Mouse (Mus musculus) layer of hippocampus, adult 2 months (tissue): ENCODE results near the gene Ptges3l. TPM values are rescaled to one million over a fixed set of nuclear protein-coding genes. Genes with fewer than 3 reads are reported as not detected.

Experiments used
- DNase-seq, 2 experiments: peaks; one replicate each; pipeline ENCODE4 v3.0.0; 2022; ENCODE audit warnings: low spot score in 2 of 2
- H3K27ac ChIP-seq: fragments of 200-600 bp; 2 replicates; pipeline ENCODE4 v1.8.1; 2022
- H3K4me3 ChIP-seq: fragments of 200-600 bp; 2 replicates; pipeline ENCODE4 v1.8.1; 2022; ENCODE audit warnings: mild to moderate bottlenecking
- CTCF ChIP-seq: fragments of 200-600 bp; conservative IDR thresholded peaks from 2 replicates; pipeline ENCODE4 v1.8.1; 2022; ENCODE audit warnings: antibody characterized with exemption, mild to moderate bottlenecking, moderate library complexity
- microRNA-seq, 2 experiments: library from miRNA; unstranded; fragments of <30 nt; microRNA quantifications; one replicate each; pipeline ENCODE4 v1.2.0; 2021
- total RNA-seq, 2 experiments: library from RNA; stranded (reverse); gene quantifications; 2 replicates each; pipeline ENCODE4 v1.2.3; 2021

The Ptges3l gene
- total RNA-seq, 2 experiments from 2014 or later, result 0.71 to 2.0 TPM

- Histone ChIP-seq H3K4me3 (no peak overlapping the region), H3K27ac (no peak overlapping the region)
- TF ChIP-seq CTCF, result no peak
- no peak for DNase-seq
Observed at GRCm38 (mm10) chr11:101374421-101374938, 50.7 kb downstream of the Ptges3l start.

DNA sequence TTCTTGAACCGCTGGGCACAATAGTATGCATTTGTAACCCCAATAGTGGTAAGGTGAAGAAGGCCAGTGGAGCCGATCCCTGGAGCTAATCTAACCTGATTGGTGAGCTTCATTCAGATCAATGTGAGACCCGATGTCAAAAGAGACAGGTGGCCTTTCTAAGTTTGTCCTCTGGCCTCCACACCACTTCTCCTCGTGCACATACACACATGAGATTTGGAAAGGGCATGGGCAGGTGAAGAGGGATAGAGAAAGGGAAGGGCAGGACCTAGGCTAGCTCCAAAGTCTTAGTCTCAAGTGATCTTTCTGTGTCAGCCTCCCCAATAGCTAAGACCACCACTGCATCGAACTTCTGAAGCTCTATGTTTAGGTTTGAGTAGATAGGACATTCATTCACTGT lies 55.0 kb downstream of the Ptges3l start:
- no peak overlapping the region for H3K4me3 ChIP-seq
- H3K27ac ChIP-seq, result no peak overlapping the region
- DNase-seq, result no peak
- TF ChIP-seq CTCF, result no peak

Small RNA genes within 50 kb of the gene (microRNA-seq; reads per million reads assigned to microRNA genes)
- gene Mir6929, result 0.37 to 0.64 reads per million in 2 experiments

Other genes with a start within 250 kb of the Ptges3l start
- not detected for gene Ccr10, start 249.9 kb downstream of the Ptges3l start, total RNA-seq
- gene Ezh1, start 198.9 kb downstream of the Ptges3l start, total RNA-seq, result 10 to 100 TPM; 73.6 to 81.8 TPM
- gene Ramp2, start 179.3 kb downstream of the Ptges3l start, total RNA-seq, result 10 to 100 TPM; 62.2 to 68.0 TPM
- 10 to 100 TPM; 68.8 to 69.4 TPM for gene Vps25, start 171.6 kb downstream of the Ptges3l start, total RNA-seq
- 10 to 100 TPM; 11.3 to 11.4 TPM for gene Wnk4, start 164.8 kb downstream of the Ptges3l start, total RNA-seq
- gene Cntd1, start 146.3 kb downstream of the Ptges3l start, total RNA-seq, result under 1 TPM; 0.29 to 0.56 TPM
- 100 to 1,000 TPM in 1 of 2 experiments, 10 to 100 TPM in 1; 95.5 to 108 TPM for gene Coa3, start 146.2 kb downstream of the Ptges3l start, total RNA-seq
- gene Becn1, start 123.0 kb downstream of the Ptges3l start, total RNA-seq, result 100 to 1,000 TPM; 219 to 223 TPM
- 100 to 1,000 TPM; 121 TPM for gene Psme3, start 109.1 kb downstream of the Ptges3l start, total RNA-seq
- gene Aoc2, start 100.3 kb downstream of the Ptges3l start, total RNA-seq, result 1 to 10 TPM; 6.8 to 7.5 TPM
- gene Aoc3, start 94.7 kb downstream of the Ptges3l start, total RNA-seq, result under 1 TPM; 0.64 to 0.74 TPM
- not detected for gene G6pc, start 57.8 kb downstream of the Ptges3l start, total RNA-seq
- gene Aarsd1, start 7.7 kb downstream of the Ptges3l start, total RNA-seq, result 10 to 100 TPM; 47.2 to 51.2 TPM
- gene Gm27029, start 537 bp downstream of the Ptges3l start, total RNA-seq, result 1 to 10 TPM; 6.7 to 7.4 TPM
- gene Rundc1, start 248 bp downstream of the Ptges3l start, total RNA-seq, result 10 to 100 TPM; 31.9 to 33.5 TPM
- 10 to 100 TPM; 31.6 to 32.9 TPM for gene Rpl27, start 17.0 kb upstream of the Ptges3l start, total RNA-seq
- 1 to 10 TPM; 2.4 to 3.5 TPM for gene Ifi35, start 23.1 kb upstream of the Ptges3l start, total RNA-seq
- 100 to 1,000 TPM; 113 to 122 TPM for gene Rnd2, start 39.7 kb upstream of the Ptges3l start, total RNA-seq
- gene Vat1, start 40.9 kb upstream of the Ptges3l start, total RNA-seq, result 10 to 100 TPM; 25.3 to 27.7 TPM
- 1 to 10 TPM; 1.3 TPM for gene Brca1, start 126.6 kb upstream of the Ptges3l start, total RNA-seq
- gene Nbr1, start 126.8 kb upstream of the Ptges3l start, total RNA-seq, result 100 to 1,000 TPM; 199 to 221 TPM
- 1 to 10 TPM; 2.4 to 4.2 TPM for gene Tmem106a, start 156.9 kb upstream of the Ptges3l start, total RNA-seq
- not detected for gene Gm11634, start 173.9 kb upstream of the Ptges3l start, total RNA-seq
- gene Rdm1, start 201.9 kb upstream of the Ptges3l start, total RNA-seq, result 1 to 10 TPM; 8.4 to 10.0 TPM
- gene Arl4d, start 240.2 kb upstream of the Ptges3l start, total RNA-seq, result 10 to 100 TPM; 10.6 to 16.0 TPM